Mouse (Mus musculus): ENCODE results near the gene Akt3. TPM values are rescaled to one million over a fixed set of nuclear protein-coding genes. Genes with fewer than 3 reads are reported as not detected.

Akt3 gene
- polyA plus RNA-seq, 1 experiment = 6.4 TPM

DNA sequence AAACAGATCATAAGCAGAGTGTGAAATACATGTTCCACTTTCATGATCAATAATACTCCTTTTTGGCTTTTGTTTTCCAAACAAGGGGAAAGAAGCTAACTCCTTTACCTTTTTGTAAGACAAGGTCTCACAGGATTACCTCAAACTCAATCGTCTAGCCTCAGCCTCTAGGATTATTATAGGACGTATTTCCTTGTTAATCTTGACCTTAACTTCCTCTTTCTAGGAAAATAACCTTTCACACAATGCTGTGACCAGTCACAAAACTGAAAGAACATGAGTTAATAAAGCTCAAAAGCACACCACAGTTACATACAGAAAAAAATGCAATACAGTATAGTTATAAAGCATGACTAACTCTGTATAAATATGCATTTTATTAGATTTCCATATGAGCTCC lies 126.5 kb downstream of the Akt3 start:
- Histone ChIP-seq H3K4me1 (ENCODE audit: control insufficient read depth, insufficient read depth, insufficient read length) (no peaks in the 10 kb centered on the region; the same call in 1 of the 2 replicates), H3K27me3 (ENCODE audit: control insufficient read depth, insufficient read depth, low read length) (no peaks in the 10 kb centered on the region), H3K4me3 (ENCODE audit: extremely low read depth, insufficient read depth, insufficient read length) (no peak overlapping the region), H3K36me3 (ENCODE audit: control insufficient read depth, insufficient read depth, low read length) (no peaks in the 10 kb centered on the region), H3K27ac (ENCODE audit: insufficient read depth, low read length) (no peak overlapping the region)
- TF ChIP-seq CTCF (IDR thresholded peaks at IDR 0.05; ENCODE audit: extremely low read depth, insufficient read depth, insufficient read length, insufficient replicate concordance) (no peak), POLR2A (IDR thresholded peaks at IDR 0.05; ENCODE audit: low read depth, low read length) (no peak)
- no peak for DNase-seq (ENCODE audit: low read depth in 1 of 2, low spot score in 2 of 2)
- 18% methylated on average over 2 of the region's 2 CpGs for WGBS

DNA sequence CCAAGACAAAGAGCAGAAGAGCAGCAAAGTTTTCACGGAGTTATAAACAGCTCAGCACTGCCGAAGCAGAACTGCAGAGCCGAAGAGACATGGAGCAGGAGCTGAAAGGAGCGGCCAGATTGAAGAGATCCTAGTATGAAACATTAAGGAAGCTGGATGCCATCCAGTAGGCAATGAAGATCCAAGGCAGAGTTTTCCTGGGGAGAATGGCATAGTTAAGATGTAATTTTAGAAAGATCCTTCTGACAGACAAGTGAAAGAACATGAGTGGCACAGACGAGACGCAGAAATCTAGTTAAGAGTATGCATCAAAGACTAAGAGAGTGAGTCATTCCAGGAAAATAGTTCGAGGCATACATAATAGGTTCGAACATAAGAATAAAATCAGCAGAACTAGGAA lies 131.3 kb downstream of the Akt3 start:
- no peaks in the 10 kb centered on the region; the same call in 1 of the 2 replicates for H3K4me1 ChIP-seq (ENCODE audit: control insufficient read depth, insufficient read depth, insufficient read length)
- no peak for DNase-seq (ENCODE audit: low read depth in 1 of 2, low spot score in 2 of 2)
- 90% methylated on average over 8 of the region's 8 CpGs for WGBS
- TF ChIP-seq CTCF (IDR thresholded peaks at IDR 0.05; ENCODE audit: extremely low read depth, insufficient read depth, insufficient read length, insufficient replicate concordance) (no peak), POLR2A (IDR thresholded peaks at IDR 0.05; ENCODE audit: low read depth, low read length) (no peak)
- no peak overlapping the region for H3K4me3 ChIP-seq (ENCODE audit: extremely low read depth, insufficient read depth, insufficient read length)
- H3K36me3 ChIP-seq (ENCODE audit: control insufficient read depth, insufficient read depth, low read length) = peaks cover 1% of the 10 kb centered on the region; the same call in 1 of the 2 replicates
- no peak overlapping the region for H3K27ac ChIP-seq (ENCODE audit: insufficient read depth, low read length)
- H3K27me3 ChIP-seq (ENCODE audit: control insufficient read depth, insufficient read depth, low read length) = no peaks in the 10 kb centered on the region

DNA sequence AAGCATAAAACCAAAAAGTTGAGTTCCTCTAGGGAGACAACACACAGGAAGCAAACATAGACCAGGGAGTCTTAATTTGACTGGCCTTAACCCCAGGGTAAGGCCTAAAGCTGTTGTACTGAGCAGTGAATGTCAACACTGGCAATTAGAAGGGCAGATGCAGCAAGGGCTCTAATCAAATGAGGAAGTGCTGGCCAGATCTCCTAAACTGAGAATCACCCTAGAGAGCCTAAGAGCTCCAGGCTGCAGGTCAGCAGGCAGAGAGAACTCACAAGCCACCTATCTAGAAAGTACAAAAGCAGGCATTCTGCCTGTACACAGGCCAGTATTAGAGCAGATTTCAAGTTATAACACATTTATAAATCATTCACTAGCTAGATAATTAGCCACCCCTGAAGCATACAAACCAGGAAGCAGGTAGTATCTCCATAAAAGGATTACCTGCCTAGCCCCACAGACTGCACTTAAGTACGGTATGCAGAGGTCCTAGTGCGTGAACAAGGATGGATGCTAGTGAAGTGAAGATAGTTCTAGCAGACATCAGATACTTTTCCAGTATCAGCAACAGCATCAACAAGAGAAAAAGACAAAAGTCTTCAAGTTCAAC lies 147.2 kb downstream of the Akt3 start:
- WGBS = 93% methylated on average over 2 of the region's 2 CpGs
- Histone ChIP-seq H3K4me3 (ENCODE audit: extremely low read depth, insufficient read depth, insufficient read length) (no peak overlapping the region), H3K27ac (ENCODE audit: insufficient read depth, low read length) (no peak overlapping the region), H3K4me1 (ENCODE audit: control insufficient read depth, insufficient read depth, insufficient read length) (no peaks in the 10 kb centered on the region), H3K27me3 (ENCODE audit: control insufficient read depth, insufficient read depth, low read length) (no peaks in the 10 kb centered on the region), H3K36me3 (ENCODE audit: control insufficient read depth, insufficient read depth, low read length) (no peaks in the 10 kb centered on the region)
- TF ChIP-seq CTCF (IDR thresholded peaks at IDR 0.05; ENCODE audit: extremely low read depth, insufficient read depth, insufficient read length, insufficient replicate concordance) (no peak), POLR2A (IDR thresholded peaks at IDR 0.05; ENCODE audit: low read depth, low read length) (no peak)
- no peak for DNase-seq (ENCODE audit: low read depth in 1 of 2, low spot score in 2 of 2)

DNA sequence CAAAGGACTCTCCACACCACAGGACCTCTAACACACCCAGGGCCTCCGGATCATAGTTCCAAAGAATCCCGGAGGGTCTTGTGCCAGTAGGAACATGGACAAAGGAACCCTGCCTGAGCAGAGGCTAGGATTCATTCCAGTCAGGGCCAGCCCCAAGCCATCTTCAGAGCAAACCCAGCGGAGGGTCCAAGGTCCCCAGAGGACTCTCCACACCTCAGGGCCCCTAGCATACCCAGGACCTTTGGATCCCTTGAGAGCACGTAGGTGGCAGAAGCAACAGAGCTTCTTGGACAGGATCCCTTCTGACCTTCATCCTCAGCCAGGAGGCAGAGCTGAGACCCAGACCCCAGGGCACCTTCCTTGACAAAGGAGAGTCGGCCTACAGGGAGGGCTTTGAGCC lies 167.5 kb downstream of the Akt3 start:
- H3K27me3 ChIP-seq (ENCODE audit: control insufficient read depth, insufficient read depth, low read length) = no peaks in the 10 kb centered on the region

DNA sequence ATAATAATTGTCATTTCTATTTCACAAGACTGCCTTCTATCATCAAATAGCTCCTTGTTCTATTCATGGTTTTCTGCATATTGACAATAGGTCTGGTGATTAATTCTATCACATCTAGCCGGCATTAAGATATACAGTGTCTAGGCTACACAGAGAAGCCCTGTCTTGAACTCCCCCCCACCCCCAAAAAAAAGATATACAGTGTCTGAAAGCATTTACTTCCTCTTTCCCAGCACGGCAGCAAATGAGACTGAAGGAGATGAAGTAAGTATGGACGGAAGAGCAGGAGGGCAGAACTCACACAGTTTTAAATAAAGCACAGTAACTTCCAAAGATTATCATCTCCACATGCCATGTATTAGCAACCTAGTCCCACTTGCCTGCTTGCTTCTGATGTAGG lies 168.5 kb downstream of the Akt3 start:
- no peak overlapping the region for H3K27ac ChIP-seq (ENCODE audit: insufficient read depth, low read length)
- no peak overlapping the region for H3K4me3 ChIP-seq (ENCODE audit: extremely low read depth, insufficient read depth, insufficient read length)
- H3K27me3 ChIP-seq (ENCODE audit: control insufficient read depth, insufficient read depth, low read length) = no peaks in the 10 kb centered on the region
- 14% methylated on average over 3 of the region's 3 CpGs for WGBS
- H3K4me1 ChIP-seq (ENCODE audit: control insufficient read depth, insufficient read depth, insufficient read length) = no peaks in the 10 kb centered on the region; the same call in 1 of the 2 replicates
- DNase-seq (ENCODE audit: low read depth in 1 of 2, low spot score in 2 of 2) = peak in 1 of 2 experiments; percentile 9
- H3K36me3 ChIP-seq (ENCODE audit: control insufficient read depth, insufficient read depth, low read length) = no peaks in the 10 kb centered on the region
- TF ChIP-seq CTCF (IDR thresholded peaks at IDR 0.05; ENCODE audit: extremely low read depth, insufficient read depth, insufficient read length, insufficient replicate concordance) = no peak

More for the DNA sequence above, 167.5 kb downstream of the Akt3 start:
- 94% methylated on average over 5 of the region's 5 CpGs for WGBS
- Histone ChIP-seq H3K27ac (ENCODE audit: insufficient read depth, low read length) (no peak overlapping the region), H3K36me3 (ENCODE audit: control insufficient read depth, insufficient read depth, low read length) (no peaks in the 10 kb centered on the region), H3K4me3 (ENCODE audit: extremely low read depth, insufficient read depth, insufficient read length) (no peak overlapping the region), H3K4me1 (ENCODE audit: control insufficient read depth, insufficient read depth, insufficient read length) (no peaks in the 10 kb centered on the region; the same call in none of the 2 replicates)
- DNase-seq (ENCODE audit: low read depth in 1 of 2, low spot score in 2 of 2) = no peak
- TF ChIP-seq POLR2A (IDR thresholded peaks at IDR 0.05; ENCODE audit: low read depth, low read length) (no peak), CTCF (IDR thresholded peaks at IDR 0.05; ENCODE audit: extremely low read depth, insufficient read depth, insufficient read length, insufficient replicate concordance) (no peak)

DNA sequence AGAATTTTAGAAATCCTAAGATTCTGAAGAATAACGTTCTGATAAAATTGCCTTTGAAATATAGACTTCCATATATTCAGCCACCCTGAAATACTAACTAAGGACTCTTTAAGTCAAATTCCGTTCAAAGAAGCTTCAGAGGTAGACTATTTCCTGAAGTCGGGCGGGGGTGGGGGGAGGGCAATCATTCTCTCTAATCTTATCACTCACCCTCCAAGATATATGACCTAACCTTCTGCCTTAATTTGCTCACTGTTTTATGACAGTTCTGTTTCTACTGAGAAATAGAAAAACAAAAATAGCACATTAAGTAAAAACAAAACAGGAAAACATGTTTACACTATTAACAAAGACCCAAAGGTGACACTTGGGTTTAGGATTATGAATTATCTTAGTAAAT lies 169.0 kb downstream of the Akt3 start:
- no peaks in the 10 kb centered on the region; the same call in 1 of the 2 replicates for H3K4me1 ChIP-seq (ENCODE audit: control insufficient read depth, insufficient read depth, insufficient read length)
- no peak for DNase-seq (ENCODE audit: low read depth in 1 of 2, low spot score in 2 of 2)
- H3K27me3 ChIP-seq (ENCODE audit: control insufficient read depth, insufficient read depth, low read length) = no peaks in the 10 kb centered on the region
- TF ChIP-seq CTCF (IDR thresholded peaks at IDR 0.05; ENCODE audit: extremely low read depth, insufficient read depth, insufficient read length, insufficient replicate concordance) = no peak
- TF ChIP-seq POLR2A (IDR thresholded peaks at IDR 0.05; ENCODE audit: low read depth, low read length) = no peak
- 81% methylated on average over 4 of the region's 4 CpGs for WGBS
- H3K27ac ChIP-seq (ENCODE audit: insufficient read depth, low read length) = no peak overlapping the region
- H3K36me3 ChIP-seq (ENCODE audit: control insufficient read depth, insufficient read depth, low read length) = no peaks in the 10 kb centered on the region
- H3K4me3 ChIP-seq (ENCODE audit: extremely low read depth, insufficient read depth, insufficient read length) = no peak overlapping the region

DNA sequence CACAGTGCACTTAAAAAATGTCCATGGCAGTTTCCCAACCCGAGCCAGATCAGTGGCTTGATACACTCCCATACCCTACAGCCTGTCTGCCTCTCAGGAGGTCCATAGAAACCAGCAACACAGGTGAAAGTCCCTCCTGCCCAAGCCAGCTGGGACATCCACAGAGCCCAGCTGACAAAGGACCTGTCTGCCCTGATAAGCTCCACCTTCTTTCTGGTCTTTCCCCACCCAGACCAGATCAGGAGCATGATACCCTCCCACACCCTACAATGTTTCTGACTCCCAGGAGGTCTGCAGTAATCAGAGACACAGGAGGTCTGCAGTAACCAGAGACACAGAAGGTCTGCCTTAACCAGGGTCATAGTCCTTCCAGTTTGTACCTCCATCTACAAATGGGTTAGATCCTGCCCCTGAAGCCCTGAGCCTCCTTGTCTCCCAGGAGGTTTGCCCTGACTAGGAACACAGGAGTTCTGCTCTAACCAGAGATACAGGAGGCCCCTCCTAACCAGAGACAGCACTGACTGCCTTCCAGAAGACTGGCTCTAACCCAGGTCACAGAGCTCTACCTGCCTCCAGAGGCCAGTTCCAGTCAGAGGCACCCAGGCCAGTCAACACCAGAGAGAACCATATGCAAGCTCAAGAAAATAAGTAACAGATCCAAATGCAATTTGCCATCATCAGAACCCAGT lies 175.9 kb downstream of the Akt3 start:
- Histone ChIP-seq H3K36me3 (ENCODE audit: control insufficient read depth, insufficient read depth, low read length) (no peaks in the 10 kb centered on the region), H3K4me1 (ENCODE audit: control insufficient read depth, insufficient read depth, insufficient read length) (peaks cover 2% of the 10 kb centered on the region; the same call in 1 of the 2 replicates), H3K27me3 (ENCODE audit: control insufficient read depth, insufficient read depth, low read length) (no peaks in the 10 kb centered on the region), H3K4me3 (ENCODE audit: extremely low read depth, insufficient read depth, insufficient read length) (no peak overlapping the region), H3K27ac (ENCODE audit: insufficient read depth, low read length) (no peak overlapping the region)
- TF ChIP-seq CTCF (IDR thresholded peaks at IDR 0.05; ENCODE audit: extremely low read depth, insufficient read depth, insufficient read length, insufficient replicate concordance) = no peak
- TF ChIP-seq POLR2A (IDR thresholded peaks at IDR 0.05; ENCODE audit: low read depth, low read length) = no peak
- no peak for DNase-seq (ENCODE audit: low read depth in 1 of 2, low spot score in 2 of 2)
- 84% methylated on average over 1 of the region's 1 CpGs for WGBS

Data from spleen, adult 2 months (tissue).